Mouse (Mus musculus): ENCODE results near the gene 4933428G20Rik.

The 4933428G20Rik gene

DNA sequence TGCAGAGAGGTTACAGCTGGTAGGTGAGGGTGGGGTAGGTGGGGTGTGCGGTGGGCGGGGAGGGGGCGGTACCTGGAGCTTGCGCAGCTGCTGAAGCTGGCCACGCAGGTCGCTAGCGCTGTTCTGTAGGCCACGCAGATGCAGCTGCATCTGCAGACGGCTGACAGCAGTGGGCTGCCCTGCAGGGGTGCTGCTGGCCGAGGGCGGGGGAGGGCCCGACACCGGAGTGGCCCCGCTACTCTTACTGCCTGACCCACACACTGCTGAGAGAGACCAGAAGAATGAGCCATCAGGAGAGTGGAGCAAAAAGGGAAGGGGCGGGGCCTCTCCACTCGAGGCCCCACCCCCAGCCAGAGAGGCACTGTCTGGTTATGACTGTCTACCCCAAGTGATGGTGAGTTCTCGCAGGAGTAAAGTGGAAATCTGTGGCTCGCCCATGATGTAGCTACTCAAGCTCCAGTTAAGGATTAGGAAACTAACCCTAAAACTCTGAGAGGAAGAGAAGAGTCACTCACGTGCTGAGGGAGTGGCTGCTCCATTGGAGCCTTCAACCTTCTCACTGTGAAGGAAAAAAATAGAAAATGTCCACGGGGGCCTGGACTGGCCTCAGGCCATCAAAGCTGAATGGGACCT lies 32.9 kb upstream of the 4933428G20Rik start:
- peak; percentile 59 for DNase-seq (ENCODE audit: low spot score)

GRCm38 (mm10) chr11:97532354-97532753 lies 32.2 kb upstream of the 4933428G20Rik start:
- DNase-seq (ENCODE audit: low spot score): peak; percentile 49

GRCm38 (mm10) chr11:97531381-97532260 lies 31.5 kb upstream of the 4933428G20Rik start:
- DNase-seq (ENCODE audit: low spot score): peak; percentile 95

DNA sequence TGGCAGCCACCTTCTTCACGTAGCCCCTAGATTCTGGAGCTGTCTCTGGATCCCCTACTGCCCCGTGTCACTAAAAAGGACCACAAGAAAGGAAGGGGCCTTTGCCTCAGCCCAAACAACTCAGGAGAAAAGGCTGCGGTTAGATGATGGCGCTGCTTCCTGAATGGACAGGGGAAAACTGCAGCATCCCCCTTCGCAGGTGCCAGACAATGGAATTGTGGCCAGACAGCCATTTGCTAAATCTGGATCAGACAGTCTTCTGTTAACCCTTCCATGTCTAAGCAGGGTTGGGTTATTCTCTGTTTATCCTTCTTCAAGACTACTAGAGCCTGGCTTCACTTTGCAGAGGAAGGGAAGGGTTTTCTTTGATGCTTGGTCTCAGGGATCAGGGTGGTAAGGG lies 30.8 kb upstream of the 4933428G20Rik start:
- DNase-seq (ENCODE audit: low spot score): peak; percentile 16

- DNase-seq (ENCODE audit: low spot score): no peak
These were observed 29.9 kb upstream of the 4933428G20Rik start for GRCm38 (mm10) chr11:97530069-97530468.

DNA sequence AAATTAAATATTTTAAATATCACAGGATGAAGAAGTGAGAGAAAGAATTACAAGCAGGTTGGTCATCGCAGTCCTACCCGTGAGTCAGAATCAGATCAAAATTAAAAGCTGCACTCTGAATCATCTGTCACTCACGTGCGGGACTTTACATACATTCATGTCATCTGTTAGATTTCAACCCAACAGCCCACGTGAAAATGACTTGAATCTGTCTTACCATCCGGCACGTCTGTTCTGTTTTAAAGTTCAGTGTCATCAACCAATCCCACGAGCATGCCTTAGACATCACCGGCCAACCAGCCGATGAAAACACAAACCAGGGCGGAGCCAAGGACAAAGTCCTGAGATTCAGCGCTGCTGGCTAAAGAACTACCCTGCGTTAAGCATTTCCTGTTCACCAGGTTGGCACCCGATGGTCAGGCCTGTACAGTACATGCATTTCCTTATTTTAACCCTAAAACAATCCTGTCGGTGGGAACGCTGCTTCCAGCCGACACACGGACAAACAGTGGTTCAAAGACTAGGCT lies 28.2 kb upstream of the 4933428G20Rik start:
- DNase-seq (ENCODE audit: low spot score): no peak

- no peak for DNase-seq (ENCODE audit: low spot score)
These were observed 25.2 kb upstream of the 4933428G20Rik start for GRCm38 (mm10) chr11:97525313-97525712.

GRCm38 (mm10) chr11:97524306-97524705 lies 24.2 kb upstream of the 4933428G20Rik start:
- DNase-seq (ENCODE audit: low spot score): peak; percentile 52

- DNase-seq (ENCODE audit: low spot score): peak; percentile 66
These were observed 23.7 kb upstream of the 4933428G20Rik start for GRCm38 (mm10) chr11:97523827-97524261.

DNA sequence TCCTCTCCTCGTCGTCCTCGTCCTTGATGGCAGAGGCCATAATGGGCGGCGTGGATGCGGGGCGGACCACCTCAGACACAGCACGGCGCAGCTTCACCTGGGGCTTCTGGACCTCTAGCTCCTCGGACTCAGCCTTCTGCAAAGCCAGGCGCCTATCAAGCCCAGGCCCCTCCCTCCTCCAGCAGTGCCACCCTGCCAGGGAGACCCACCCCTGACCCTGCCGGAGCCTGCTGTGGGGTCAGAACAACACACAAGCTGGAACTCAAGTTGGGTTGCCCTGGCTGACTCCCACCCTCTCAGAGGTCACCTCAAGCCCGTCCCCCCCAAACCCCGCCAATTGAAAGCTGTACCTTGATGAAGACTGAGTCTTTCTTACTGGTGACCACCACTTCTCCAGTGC lies 23.0 kb upstream of the 4933428G20Rik start:
- DNase-seq (ENCODE audit: low spot score): no peak

DNA sequence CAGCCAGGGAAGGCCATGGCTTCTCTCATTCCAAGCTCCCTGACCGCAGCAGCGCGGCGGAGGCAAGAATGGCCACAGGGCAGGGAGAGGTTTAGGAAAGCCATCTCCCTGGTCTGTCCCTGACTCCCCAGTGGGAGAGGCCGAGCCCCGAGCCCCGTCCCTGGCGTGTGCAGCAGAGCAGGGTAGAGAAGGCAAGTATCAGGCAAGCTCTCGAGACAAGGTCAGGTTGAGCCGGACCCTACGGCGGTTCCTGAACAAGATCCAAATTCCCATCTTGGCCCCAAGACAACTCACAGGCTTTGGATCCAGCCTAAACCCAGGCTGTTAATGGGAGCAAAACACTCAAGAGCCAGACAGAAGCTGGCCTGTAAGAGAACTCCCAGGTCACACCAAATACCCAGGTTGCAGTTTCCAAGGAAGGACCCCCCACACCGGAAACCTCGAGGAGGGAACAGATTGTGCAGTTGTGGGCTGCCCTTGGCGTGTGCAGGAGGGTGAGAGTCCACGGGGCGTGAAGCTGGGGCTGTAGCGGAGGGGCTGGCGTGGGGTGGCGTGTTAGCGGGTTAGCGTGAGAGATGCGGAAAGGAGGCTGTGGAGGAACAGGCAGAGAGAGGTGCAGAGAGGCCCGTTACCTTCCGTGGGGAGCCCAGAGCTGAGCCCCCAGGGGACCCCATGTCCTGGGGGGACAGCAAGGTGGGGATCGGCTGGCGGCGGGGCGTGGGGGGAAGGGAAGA lies 21.8 kb upstream of the 4933428G20Rik start:
- no peak for DNase-seq (ENCODE audit: low spot score)

GRCm38 (mm10) chr11:97520541-97520940 lies 20.4 kb upstream of the 4933428G20Rik start:
- DNase-seq (ENCODE audit: low spot score): no peak

DNA sequence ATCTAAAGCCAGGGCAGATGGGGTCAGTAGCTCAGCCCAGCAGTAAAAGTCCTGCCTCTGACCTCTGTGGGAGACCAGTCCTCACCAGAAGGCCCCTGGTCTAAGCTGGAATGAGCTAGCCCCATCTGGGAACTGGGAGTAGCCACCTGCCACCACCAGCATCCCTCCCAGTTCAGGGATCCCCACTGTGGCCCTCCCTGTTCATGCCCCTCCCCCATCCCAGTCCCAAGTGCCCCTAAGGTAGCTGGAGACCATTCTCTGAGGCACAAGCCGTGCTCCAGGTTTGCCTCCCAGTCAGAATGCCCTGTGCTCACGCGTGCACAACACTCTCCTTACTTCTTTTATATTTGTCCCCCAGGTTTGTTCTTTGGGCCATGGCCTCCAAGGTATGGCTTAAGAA lies 12.9 kb upstream of the 4933428G20Rik start:
- DNase-seq (ENCODE audit: low spot score): no peak

DNA sequence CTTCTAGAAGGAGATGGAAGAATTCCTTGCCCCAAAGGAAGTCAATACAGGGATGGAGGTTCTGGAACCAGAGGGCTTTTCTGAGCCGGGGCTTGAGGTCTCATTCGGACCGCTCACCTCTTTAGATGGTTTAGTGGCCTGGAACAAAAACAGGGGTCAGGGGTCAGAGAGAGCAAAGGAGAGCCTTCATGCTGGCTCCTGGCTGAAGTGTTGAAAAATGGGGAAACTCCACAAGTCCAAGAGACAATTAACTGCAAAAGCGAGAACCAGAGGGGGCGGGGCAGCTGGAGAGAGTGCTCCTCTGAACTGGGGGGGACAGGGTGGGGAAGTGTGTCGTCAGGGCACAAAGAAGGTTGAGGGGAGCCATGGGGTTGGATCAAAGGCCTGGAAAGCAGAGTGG lies 12.4 kb upstream of the 4933428G20Rik start:
- no peak for DNase-seq (ENCODE audit: low spot score)

DNA sequence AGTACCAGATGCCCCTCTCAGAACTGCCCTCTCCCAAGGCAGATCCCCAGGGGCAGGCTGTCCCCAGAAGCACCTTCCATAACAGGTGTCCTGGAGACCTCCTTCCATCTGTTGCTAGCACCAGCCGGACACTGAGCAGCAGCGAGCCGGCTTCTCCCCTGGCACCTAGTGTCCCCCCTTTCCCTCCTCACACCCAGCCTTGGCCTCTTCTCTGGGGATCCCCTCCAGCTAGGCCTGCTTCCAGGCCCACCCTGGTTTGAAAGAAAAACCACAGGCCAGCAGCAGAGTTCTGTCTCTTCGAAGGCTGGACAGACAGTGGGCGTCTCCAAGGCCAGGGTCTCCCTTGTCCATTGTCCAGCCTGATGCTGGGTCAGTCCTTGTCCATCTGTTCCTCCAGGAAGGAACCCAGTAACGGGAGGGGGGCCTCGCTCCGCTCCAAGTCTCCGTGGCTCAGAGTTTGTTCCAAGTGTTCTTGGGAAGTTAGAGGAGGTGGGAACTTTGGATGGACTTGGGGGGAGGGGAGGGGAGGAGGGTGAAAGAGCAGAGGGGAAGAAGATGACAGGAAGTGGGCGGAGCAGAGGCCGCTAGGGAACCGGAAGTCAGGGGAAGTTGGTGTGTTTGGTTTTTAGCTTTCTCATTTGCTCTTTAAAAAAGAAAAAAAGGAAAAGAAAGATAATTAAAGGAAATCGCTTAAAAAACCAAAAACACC lies 11.7 kb upstream of the 4933428G20Rik start:
- no peak for DNase-seq (ENCODE audit: low spot score)

- peak; percentile 65 for DNase-seq (ENCODE audit: low spot score)
These were observed 11.0 kb upstream of the 4933428G20Rik start for GRCm38 (mm10) chr11:97510966-97511660.

- DNase-seq (ENCODE audit: low spot score): no peak
These were observed 9.8 kb upstream of the 4933428G20Rik start for GRCm38 (mm10) chr11:97509715-97510485.

- DNase-seq (ENCODE audit: low spot score): no peak
These were observed 8.9 kb upstream of the 4933428G20Rik start for GRCm38 (mm10) chr11:97509058-97509457.

DNA sequence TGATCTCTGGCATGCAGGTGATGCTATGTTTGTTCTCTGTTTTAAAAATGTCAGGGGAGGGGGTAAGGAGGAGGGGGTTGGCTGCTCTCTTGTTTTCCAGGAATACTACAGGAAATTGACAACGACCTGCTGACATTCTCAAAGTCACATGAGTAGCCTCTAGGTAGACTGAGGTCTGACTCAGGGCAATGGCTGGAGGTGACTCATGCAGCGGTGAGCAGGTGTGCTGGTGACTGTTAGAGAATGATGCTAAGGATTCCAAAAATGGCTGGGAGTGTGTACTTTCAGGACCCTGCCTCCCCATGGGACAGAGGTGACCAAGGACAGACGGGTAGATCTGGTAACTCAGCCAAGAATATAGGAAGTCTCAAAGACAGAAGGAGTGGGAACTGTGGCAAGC lies 8.1 kb upstream of the 4933428G20Rik start:
- no peak for DNase-seq (ENCODE audit: low spot score)

DNA sequence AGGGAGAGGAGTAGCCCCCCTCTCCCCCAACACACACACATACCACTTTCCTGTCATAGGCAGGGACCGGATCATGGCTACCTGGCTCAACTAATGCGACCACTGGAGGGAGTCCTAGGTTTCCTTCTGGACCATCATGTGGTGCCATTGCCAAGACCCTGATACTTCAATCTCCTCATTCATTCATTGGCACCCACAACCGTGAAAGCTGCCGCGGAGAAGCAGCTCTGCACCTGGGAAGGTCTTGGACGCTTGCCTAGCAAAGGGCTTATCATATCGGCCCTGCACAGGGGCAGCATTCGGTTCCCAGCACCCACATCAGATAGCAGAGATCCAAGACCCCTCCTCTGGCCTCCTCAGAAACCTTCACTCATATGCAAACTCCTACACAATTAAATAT lies 6.2 kb upstream of the 4933428G20Rik start:
- DNase-seq (ENCODE audit: low spot score): no peak

Data from MN1 (cell line).